Mouse (Mus musculus) heart, postnatal 36 days (tissue): ENCODE measurements around the gene Ccdc13. TPM values are rescaled to one million over a fixed set of nuclear protein-coding genes. Genes with fewer than 3 reads are reported as not detected.
A peak's percentile ranks its signal among the peaks of the same experiment; 100 is the strongest.

Source experiments
- DNase-seq, 2 experiments: peaks; one replicate each; pipeline ENCODE4 v3.0.0; 2021 to 2022
- intact Hi-C: fragments of 180-260 bp; cut with DNase I; formaldehyde crosslinking; loops from one replicate; pipeline ENCODE4 v1.15.1; 2025
- total RNA-seq, 2 experiments: library from RNA; stranded (reverse); gene quantifications; 2 replicates each; pipeline ENCODE4 v1.2.3; 2021

Ccdc13 gene
- total RNA-seq, 2 experiments from 2014 or later, result not detected

GRCm38 (mm10) chr9:121847842-121848241 is 8.6 kb upstream of the Ccdc13 start:
- no peak for DNase-seq
- intact Hi-C loops, result loop anchor here (5.0 kb wide), 2 partner anchors 79 to 139 kb away; no protein-coding TSS in a partner anchor

- intact Hi-C loops, result loop anchor here (5.0 kb wide), 2 partner anchors 80 to 140 kb away; no protein-coding TSS in a partner anchor
- no peak for DNase-seq
Observed at GRCm38 (mm10) chr9:121847138-121847537, 7.9 kb upstream of the Ccdc13 start.

- intact Hi-C loops, result loop anchor here (1.0 to 5.0 kb wide), 3 partner anchors 31 to 141 kb away; no protein-coding TSS in a partner anchor
- peak in 1 of 2 experiments; percentile 35 for DNase-seq
Observed at GRCm38 (mm10) chr9:121846526-121847118, 7.4 kb upstream of the Ccdc13 start.

GRCm38 (mm10) chr9:121842914-121843313 is 3.7 kb upstream of the Ccdc13 start:
- DNase-seq, result no peak
- intact Hi-C loops, result no loop called here

- no peak for DNase-seq
- intact Hi-C loops, result no loop called here
Observed at GRCm38 (mm10) chr9:121839622-121839965, 333 bp upstream of the Ccdc13 start.

GRCm38 (mm10) chr9:121838008-121838407 is 1.3 kb downstream of the Ccdc13 start:
- intact Hi-C loops, result no loop called here
- DNase-seq, result no peak

- DNase-seq, result no peak
- intact Hi-C loops, result no loop called here
Observed at GRCm38 (mm10) chr9:121833825-121834224, 5.4 kb downstream of the Ccdc13 start.

GRCm38 (mm10) chr9:121830956-121831293 is 8.3 kb downstream of the Ccdc13 start:
- intact Hi-C loops, result loop anchor here (2.0 kb wide), 3 partner anchors 46 to 134 kb away; partner anchors contain the start of gene Zfp651
- peak; percentile 80 to 87 for DNase-seq

GRCm38 (mm10) chr9:121830243-121830955 is 8.9 kb downstream of the Ccdc13 start:
- intact Hi-C loops, result loop anchor here (2.0 kb wide), 3 partner anchors 46 to 134 kb away; partner anchors contain the start of gene Zfp651
- peak; percentile 55 to 59 for DNase-seq

GRCm38 (mm10) chr9:121829270-121829992 is 9.8 kb downstream of the Ccdc13 start:
- intact Hi-C loops, result no loop called here
- DNase-seq, result no peak

- intact Hi-C loops, result no loop called here
- no peak for DNase-seq
Observed at GRCm38 (mm10) chr9:121828314-121828713, 10.9 kb downstream of the Ccdc13 start.

- DNase-seq, result no peak
- intact Hi-C loops, result no loop called here
Observed at GRCm38 (mm10) chr9:121826356-121826755, 12.9 kb downstream of the Ccdc13 start.

GRCm38 (mm10) chr9:121823991-121824390 is 15.3 kb downstream of the Ccdc13 start:
- intact Hi-C loops, result no loop called here
- DNase-seq, result no peak

GRCm38 (mm10) chr9:121823051-121823450 is 16.2 kb downstream of the Ccdc13 start:
- intact Hi-C loops, result no loop called here
- DNase-seq, result peak in 1 of 2 experiments; percentile 24

- intact Hi-C loops, result no loop called here
- peak in 1 of 2 experiments; percentile 17 for DNase-seq
Observed at GRCm38 (mm10) chr9:121822585-121822991, 16.7 kb downstream of the Ccdc13 start.

- DNase-seq, result no peak
- intact Hi-C loops, result no loop called here
Observed at GRCm38 (mm10) chr9:121820765-121821164, 18.5 kb downstream of the Ccdc13 start.

GRCm38 (mm10) chr9:121819771-121820471 is 19.3 kb downstream of the Ccdc13 start:
- intact Hi-C loops, result no loop called here
- DNase-seq, result no peak

GRCm38 (mm10) chr9:121819073-121819770 is 20.0 kb downstream of the Ccdc13 start:
- peak in 1 of 2 experiments; percentile 30 for DNase-seq
- intact Hi-C loops, result no loop called here

- intact Hi-C loops, result no loop called here
Observed at GRCm38 (mm10) chr9:121815183-121815582, 24.1 kb downstream of the Ccdc13 start.

More at GRCm38 (mm10) chr9:121815183-121815582, 24.1 kb downstream of the Ccdc13 start:
- DNase-seq, result no peak
